Mouse (Mus musculus): Measurements from ENCODE around the gene Rbbp8nl. TPM values are rescaled to one million over a fixed set of nuclear protein-coding genes. Genes with fewer than 3 reads are reported as not detected.

The Rbbp8nl gene
- polyA plus RNA-seq, 1 experiment: not detected

DNA sequence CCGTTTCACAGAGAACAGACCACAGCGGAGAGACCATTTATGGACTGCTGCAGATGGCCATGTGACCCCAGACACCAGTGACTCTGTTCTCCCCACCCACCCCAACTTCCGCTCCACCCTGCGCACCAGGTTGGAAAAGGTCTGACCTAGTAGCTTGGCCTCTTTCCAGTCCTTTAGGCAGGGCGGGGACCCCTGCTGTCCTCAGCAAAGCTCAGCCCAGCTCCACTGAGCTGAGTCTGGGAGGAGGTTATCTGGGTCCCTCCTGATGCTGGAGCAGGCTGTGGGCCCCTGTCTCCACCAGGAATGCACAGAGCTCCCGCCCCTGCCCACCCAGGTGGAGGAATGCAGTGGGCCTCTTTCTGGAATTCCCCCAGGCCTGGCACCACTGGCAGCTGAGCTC is 54.7 kb downstream of the Rbbp8nl start:
- TF ChIP-seq CTCF (IDR thresholded peaks at IDR 0.05; ENCODE audit: low read depth, low read length): no peak
- no peak for TF ChIP-seq POLR2A (IDR thresholded peaks at IDR 0.05; ENCODE audit: borderline replicate concordance, low read depth, low read length)
- H3K4me3 ChIP-seq (ENCODE audit: insufficient read depth, low read length): no peak overlapping the region

DNA sequence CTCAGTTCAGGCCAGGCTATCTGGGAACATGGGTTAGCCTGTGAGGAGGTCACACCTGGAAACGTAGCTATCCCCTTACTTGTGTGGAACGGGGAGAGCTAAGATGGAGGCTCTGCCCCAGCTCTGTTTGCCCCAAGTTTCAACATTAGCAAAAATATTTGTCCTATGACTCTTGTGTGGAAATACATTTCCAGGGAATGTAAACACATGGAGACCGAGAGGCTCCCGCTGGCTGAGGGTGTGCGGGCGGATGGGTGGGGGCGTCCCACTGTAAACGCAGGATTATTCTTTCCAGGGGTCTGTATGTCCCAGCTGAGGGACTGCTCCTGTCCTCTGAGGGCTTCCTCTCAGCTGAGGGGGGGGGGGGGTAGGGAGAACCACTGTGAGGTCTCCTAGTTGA is 55.3 kb downstream of the Rbbp8nl start:
- no peaks in the 10 kb centered on the region for H3K4me1 ChIP-seq (ENCODE audit: control insufficient read depth, insufficient read depth, low read length)
- TF ChIP-seq CTCF (IDR thresholded peaks at IDR 0.05; ENCODE audit: low read depth, low read length): no peak
- no peak for TF ChIP-seq POLR2A (IDR thresholded peaks at IDR 0.05; ENCODE audit: borderline replicate concordance, low read depth, low read length)
- no peak overlapping the region for H3K4me3 ChIP-seq (ENCODE audit: insufficient read depth, low read length)
- H3K27ac ChIP-seq (ENCODE audit: insufficient read depth, low read depth, low read length): no peak overlapping the region

More for the DNA sequence above, 54.7 kb downstream of the Rbbp8nl start:
- H3K4me1 ChIP-seq (ENCODE audit: control insufficient read depth, insufficient read depth, low read length): no peaks in the 10 kb centered on the region
- no peak overlapping the region for H3K27ac ChIP-seq (ENCODE audit: insufficient read depth, low read depth, low read length)

DNA sequence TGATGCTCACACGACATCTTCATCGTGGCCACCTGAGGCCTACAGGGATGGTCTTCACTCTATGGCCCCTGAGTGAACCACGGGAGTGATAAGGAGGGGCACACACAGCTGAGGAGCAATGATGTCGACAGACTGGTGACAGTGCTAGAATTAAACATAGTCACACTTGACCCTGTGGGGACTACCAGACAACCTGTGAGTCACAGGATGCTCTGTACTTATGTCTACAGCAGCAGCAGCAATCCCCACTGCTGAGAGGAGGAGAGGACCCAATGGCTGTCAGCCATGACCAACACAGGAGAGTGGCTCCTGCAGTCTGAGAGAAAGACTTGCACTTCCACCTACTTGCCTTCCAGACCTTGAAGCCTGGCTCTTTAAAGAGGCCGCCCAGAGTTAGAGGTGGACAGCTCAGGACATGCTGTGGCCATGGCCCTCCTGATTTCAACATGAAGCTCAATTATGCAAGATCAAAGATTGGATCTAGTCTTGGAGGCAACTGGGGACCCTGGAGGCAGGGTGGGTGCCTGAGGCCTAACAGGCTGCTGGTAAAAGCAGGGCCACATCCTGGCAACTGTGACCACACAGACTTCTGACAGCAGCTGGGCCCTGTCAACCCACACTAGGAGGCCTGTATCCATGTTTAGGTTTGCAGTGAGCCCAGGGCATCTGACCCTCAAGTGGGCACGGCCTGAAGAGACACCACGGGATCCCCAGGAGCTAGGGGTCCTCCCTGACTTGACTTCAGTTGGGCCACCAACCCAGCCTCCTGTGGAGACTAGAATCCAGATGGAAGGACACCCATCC is 56.4 kb downstream of the Rbbp8nl start:
- Histone ChIP-seq H3K4me1 (ENCODE audit: control insufficient read depth, insufficient read depth, low read length) (no peaks in the 10 kb centered on the region), H3K27ac (ENCODE audit: insufficient read depth, low read depth, low read length) (no peak overlapping the region), H3K4me3 (ENCODE audit: insufficient read depth, low read length) (no peak overlapping the region)
- no peak for TF ChIP-seq POLR2A (IDR thresholded peaks at IDR 0.05; ENCODE audit: borderline replicate concordance, low read depth, low read length)
- TF ChIP-seq CTCF (IDR thresholded peaks at IDR 0.05; ENCODE audit: low read depth, low read length): no peak

DNA sequence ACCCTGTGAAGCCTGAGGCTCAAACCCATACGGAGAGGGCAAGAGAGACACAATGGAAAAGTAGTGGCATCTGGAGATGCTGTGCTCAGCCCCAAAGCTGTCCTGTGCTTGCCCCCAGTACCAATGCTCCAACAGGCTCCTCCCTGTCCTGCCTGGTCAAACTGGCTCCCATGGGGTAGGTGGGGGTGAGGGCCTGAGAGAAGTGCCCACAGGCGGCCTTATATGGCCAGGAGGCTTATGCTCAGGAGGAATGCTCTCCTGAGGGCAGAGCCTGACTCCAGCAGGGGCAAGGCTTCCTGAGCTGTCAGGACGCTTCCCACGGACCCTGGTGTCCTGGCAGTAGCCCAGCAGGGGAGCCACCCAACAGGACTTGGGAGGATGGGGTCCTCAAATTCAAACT is 59.2 kb downstream of the Rbbp8nl start:
- Histone ChIP-seq H3K4me3 (ENCODE audit: insufficient read depth, low read length) (no peak overlapping the region), H3K27ac (ENCODE audit: insufficient read depth, low read depth, low read length) (no peak overlapping the region), H3K4me1 (ENCODE audit: control insufficient read depth, insufficient read depth, low read length) (no peaks in the 10 kb centered on the region; the same call in none of the 2 replicates)
- TF ChIP-seq CTCF (IDR thresholded peaks at IDR 0.05; ENCODE audit: low read depth, low read length): no peak
- no peak for TF ChIP-seq POLR2A (IDR thresholded peaks at IDR 0.05; ENCODE audit: borderline replicate concordance, low read depth, low read length)

DNA sequence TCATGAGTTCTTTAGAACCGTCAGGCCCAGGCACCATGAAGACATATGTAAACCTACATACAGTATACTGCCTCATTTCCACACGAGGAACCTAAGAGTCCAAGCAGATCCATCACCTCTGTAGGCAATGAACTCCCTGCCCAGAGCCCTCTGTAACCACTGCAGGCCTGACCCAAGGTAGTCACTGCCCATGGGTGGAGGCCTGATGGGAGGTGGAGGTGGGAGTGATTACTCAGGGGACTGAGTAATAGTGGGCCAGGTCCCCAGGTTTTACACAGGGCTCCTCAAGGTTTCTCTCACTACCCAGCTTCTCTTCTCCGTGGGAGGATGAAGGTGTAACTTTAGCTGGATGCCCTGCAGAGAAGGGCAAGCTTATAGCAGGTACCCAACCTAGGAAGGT is 60.5 kb downstream of the Rbbp8nl start:
- H3K4me3 ChIP-seq (ENCODE audit: insufficient read depth, low read length): no peak overlapping the region
- H3K4me1 ChIP-seq (ENCODE audit: control insufficient read depth, insufficient read depth, low read length): no peaks in the 10 kb centered on the region; the same call in none of the 2 replicates
- no peak overlapping the region for H3K27ac ChIP-seq (ENCODE audit: insufficient read depth, low read depth, low read length)
- TF ChIP-seq POLR2A (IDR thresholded peaks at IDR 0.05; ENCODE audit: borderline replicate concordance, low read depth, low read length): no peak
- no peak for TF ChIP-seq CTCF (IDR thresholded peaks at IDR 0.05; ENCODE audit: low read depth, low read length)

DNA sequence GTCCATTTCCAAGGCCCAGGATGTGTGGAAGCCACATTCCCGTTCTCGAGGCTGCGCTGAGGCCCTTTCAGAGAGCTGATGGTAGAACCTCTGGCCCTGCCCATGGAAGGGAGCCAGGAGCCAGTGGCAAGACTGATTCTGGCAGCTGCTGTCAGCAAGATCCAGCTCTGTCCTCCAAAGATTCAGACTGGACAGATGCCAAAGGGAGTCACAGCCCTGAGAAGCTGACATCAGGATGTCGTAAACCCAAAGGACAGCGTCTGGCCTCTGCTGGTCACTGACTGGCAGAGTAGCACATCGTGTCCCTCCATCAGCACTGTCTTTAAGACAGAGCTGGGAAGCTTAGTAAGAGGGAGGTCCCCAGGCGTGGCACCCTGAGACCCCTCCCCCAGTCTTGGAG is 61.1 kb downstream of the Rbbp8nl start:
- Histone ChIP-seq H3K4me3 (ENCODE audit: insufficient read depth, low read length) (no peak overlapping the region), H3K27ac (ENCODE audit: insufficient read depth, low read depth, low read length) (no peak overlapping the region), H3K4me1 (ENCODE audit: control insufficient read depth, insufficient read depth, low read length) (no peaks in the 10 kb centered on the region; the same call in none of the 2 replicates)
- TF ChIP-seq CTCF (IDR thresholded peaks at IDR 0.05; ENCODE audit: low read depth, low read length): no peak
- TF ChIP-seq POLR2A (IDR thresholded peaks at IDR 0.05; ENCODE audit: borderline replicate concordance, low read depth, low read length): no peak

DNA sequence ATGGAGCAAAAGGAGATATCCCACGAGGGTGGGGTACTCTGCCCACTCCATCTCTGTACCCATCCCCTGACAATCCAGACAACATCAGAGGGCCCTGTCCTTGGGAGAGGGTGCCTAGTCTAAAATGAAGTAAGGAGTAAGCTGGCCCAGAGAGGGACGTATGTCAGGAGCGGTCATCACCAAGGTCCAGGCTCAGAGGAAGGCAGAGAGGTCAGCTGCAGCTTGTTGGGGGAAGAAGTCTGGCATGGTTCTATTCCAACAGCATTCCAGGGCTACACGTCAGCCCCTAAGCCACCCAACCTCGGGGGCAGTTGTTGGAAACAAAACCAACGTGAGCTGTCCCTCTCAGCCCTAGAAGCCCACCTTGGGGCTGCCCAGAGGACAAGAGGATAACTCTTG is 61.6 kb downstream of the Rbbp8nl start:
- no peak for TF ChIP-seq CTCF (IDR thresholded peaks at IDR 0.05; ENCODE audit: low read depth, low read length)
- TF ChIP-seq POLR2A (IDR thresholded peaks at IDR 0.05; ENCODE audit: borderline replicate concordance, low read depth, low read length): no peak
- Histone ChIP-seq H3K27ac (ENCODE audit: insufficient read depth, low read depth, low read length) (no peak overlapping the region), H3K4me1 (ENCODE audit: control insufficient read depth, insufficient read depth, low read length) (no peaks in the 10 kb centered on the region; the same call in none of the 2 replicates), H3K4me3 (ENCODE audit: insufficient read depth, low read length) (no peak overlapping the region)

Other genes starting within 250 kb of the Rbbp8nl start
- gene Psma7, start 247.4 kb downstream of the Rbbp8nl start, polyA plus RNA-seq (2012; ENCODE audit: insufficient read depth, insufficient read length, missing spikeins): 150 and 155 TPM in 2 replicates
- gene Ss18l1, start 247.4 kb downstream of the Rbbp8nl start, polyA plus RNA-seq (2012; ENCODE audit: insufficient read depth, insufficient read length, missing spikeins): 4.0 and 5.7 TPM in 2 replicates
- gene Mtg2, start 219.3 kb downstream of the Rbbp8nl start, polyA plus RNA-seq (2012; ENCODE audit: insufficient read depth, insufficient read length, missing spikeins): 10.3 and 11.7 TPM in 2 replicates
- gene Hrh3, start 185.4 kb downstream of the Rbbp8nl start, polyA plus RNA-seq (2012; ENCODE audit: insufficient read depth, insufficient read length, missing spikeins): not detected in 2 replicates
- 21.3 and 25.0 TPM in 2 replicates for gene Osbpl2, start 170.6 kb downstream of the Rbbp8nl start, polyA plus RNA-seq (2012; ENCODE audit: insufficient read depth, insufficient read length, missing spikeins)
- 62.1 and 71.4 TPM in 2 replicates for gene Adrm1, start 118.4 kb downstream of the Rbbp8nl start, polyA plus RNA-seq (2012; ENCODE audit: insufficient read depth, insufficient read length, missing spikeins)
- 0.12 and 0.45 TPM in 2 replicates for gene Lama5, start 64.0 kb downstream of the Rbbp8nl start, polyA plus RNA-seq (2012; ENCODE audit: insufficient read depth, insufficient read length, missing spikeins)
- gene Rps21, start 32.5 kb downstream of the Rbbp8nl start, polyA plus RNA-seq (2012; ENCODE audit: insufficient read depth, insufficient read length, missing spikeins): 1,564 and 1,592 TPM in 2 replicates
- 10.3 and 11.1 TPM in 2 replicates for gene Cables2, start 16.4 kb downstream of the Rbbp8nl start, polyA plus RNA-seq (2012; ENCODE audit: insufficient read depth, insufficient read length, missing spikeins)
- not detected in 2 replicates for gene Gata5, start 44.8 kb upstream of the Rbbp8nl start, polyA plus RNA-seq (2012; ENCODE audit: insufficient read depth, insufficient read length, missing spikeins)
- 35.7 and 36.4 TPM in 2 replicates for gene Slco4a1, start 166.4 kb upstream of the Rbbp8nl start, polyA plus RNA-seq (2012; ENCODE audit: insufficient read depth, insufficient read length, missing spikeins)
- not detected in 2 replicates for gene Ntsr1, start 210.1 kb upstream of the Rbbp8nl start, polyA plus RNA-seq (2012; ENCODE audit: insufficient read depth, insufficient read length, missing spikeins)